Mouse (Mus musculus): ENCODE data around the gene Zup1. TPM values are rescaled to one million over a fixed set of nuclear protein-coding genes. Genes with fewer than 3 reads are reported as not detected.

The Zup1 gene
- polyA plus RNA-seq (2014; fragmentation: Illumina TruSeq; extraction: RNeasy Lipid Tissue Mini Kit (QIAGEN cat#74804); ENCODE audit: low read depth, low replicate concordance), result 77.4 TPM

GRCm38 (mm10) chr10:33950803-33951583 lies at the start of gene Zup1:
TSS of gene Zup1 (minus strand) at chr10:33951269.

GRCm38 (mm10) chr10:33904530-33905481 lies 46.3 kb downstream of the Zup1 start, which contains the start of gene Rsph4a:
TSS of gene Rsph4a (plus strand) at chr10:33905111.

Other genes with a start within 250 kb of the Zup1 start
- not detected for gene Sult3a2, start 164.6 kb downstream of the Zup1 start, polyA plus RNA-seq (2014; fragmentation: Illumina TruSeq; extraction: RNeasy Lipid Tissue Mini Kit (QIAGEN cat#74804); ENCODE audit: low read depth, low replicate concordance)
- gene Sult3a1, start 93.5 kb downstream of the Zup1 start, polyA plus RNA-seq (2014; fragmentation: Illumina TruSeq; extraction: RNeasy Lipid Tissue Mini Kit (QIAGEN cat#74804); ENCODE audit: low read depth, low replicate concordance), result not detected
- gene Rsph4a, start 46.2 kb downstream of the Zup1 start, polyA plus RNA-seq (2014; fragmentation: Illumina TruSeq; extraction: RNeasy Lipid Tissue Mini Kit (QIAGEN cat#74804); ENCODE audit: low read depth, low replicate concordance), result 0.19 TPM
- 166 TPM for gene Rwdd1, start 68.4 kb upstream of the Zup1 start, polyA plus RNA-seq (2014; fragmentation: Illumina TruSeq; extraction: RNeasy Lipid Tissue Mini Kit (QIAGEN cat#74804); ENCODE audit: low read depth, low replicate concordance)
- not detected for gene Trappc3l, start 86.3 kb upstream of the Zup1 start, polyA plus RNA-seq (2014; fragmentation: Illumina TruSeq; extraction: RNeasy Lipid Tissue Mini Kit (QIAGEN cat#74804); ENCODE audit: low read depth, low replicate concordance)
- not detected for gene Calhm4, start 93.0 kb upstream of the Zup1 start, polyA plus RNA-seq (2014; fragmentation: Illumina TruSeq; extraction: RNeasy Lipid Tissue Mini Kit (QIAGEN cat#74804); ENCODE audit: low read depth, low replicate concordance)
- gene Calhm5, start 145.2 kb upstream of the Zup1 start, polyA plus RNA-seq (2014; fragmentation: Illumina TruSeq; extraction: RNeasy Lipid Tissue Mini Kit (QIAGEN cat#74804); ENCODE audit: low read depth, low replicate concordance), result 4.0 TPM
- 1.5 TPM for gene Calhm6, start 176.7 kb upstream of the Zup1 start, polyA plus RNA-seq (2014; fragmentation: Illumina TruSeq; extraction: RNeasy Lipid Tissue Mini Kit (QIAGEN cat#74804); ENCODE audit: low read depth, low replicate concordance)